Mouse (Mus musculus): ENCODE data around the gene Ttc4. TPM values are rescaled to one million over a fixed set of nuclear protein-coding genes. Genes with fewer than 3 reads are reported as not detected.

Gene Ttc4
- polyA plus RNA-seq, 1 experiment from 2014 or later: 121 TPM

GRCm38 (mm10) chr4:106700798-106701197 is 22.1 kb upstream of the Ttc4 start:
- Histone ChIP-seq H3K27me3 (ENCODE audit: control insufficient read depth, insufficient read depth, low read length) (no peaks in the 10 kb centered on the region), H3K4me1 (ENCODE audit: control insufficient read depth, insufficient read depth, low read length) (peaks cover 27% of the 10 kb centered on the region), H3K4me2 (ENCODE audit: low read length) (peak overlapping the region; percentile 29; the same call in 1 of the 2 replicates), H3K9me3 (ENCODE audit: control insufficient read depth, low read length) (no peaks in the 10 kb centered on the region), H3K36me3 (ENCODE audit: control insufficient read depth, insufficient read depth, low read length) (no peaks in the 10 kb centered on the region), H3K27ac (replicated peaks; ENCODE audit: low read depth, low read length) (peak overlapping the region; percentile 70), H3K9ac (replicated peaks; ENCODE audit: low read length) (no peak overlapping the region), H3K4me3 (replicated peaks; ENCODE audit: low read depth, low read length) (no peak overlapping the region)
- 36% methylated on average over 4 of the region's 4 CpGs for WGBS
- DNase-seq (peak; percentile 77), ATAC-seq (ENCODE audit: low FRiP score, low TSS enrichment) (no peak)

- 22% methylated on average over 9 of the region's 9 CpGs for WGBS
- H3K27me3 ChIP-seq (ENCODE audit: control insufficient read depth, insufficient read depth, low read length): no peaks in the 10 kb centered on the region
- no peak overlapping the region for H3K4me3 ChIP-seq (replicated peaks; ENCODE audit: low read depth, low read length)
- H3K4me1 ChIP-seq (ENCODE audit: control insufficient read depth, insufficient read depth, low read length): peaks cover 27% of the 10 kb centered on the region
- no peaks in the 10 kb centered on the region for H3K36me3 ChIP-seq (ENCODE audit: control insufficient read depth, insufficient read depth, low read length)
- no peak overlapping the region for H3K4me2 ChIP-seq (ENCODE audit: low read length)
- DNase-seq (peak; percentile 70), ATAC-seq (ENCODE audit: low FRiP score, low TSS enrichment) (no peak)
- H3K9ac ChIP-seq (replicated peaks; ENCODE audit: low read length): no peak overlapping the region
- H3K27ac ChIP-seq (replicated peaks; ENCODE audit: low read depth, low read length): peak overlapping the region; percentile 70
- H3K9me3 ChIP-seq (ENCODE audit: control insufficient read depth, low read length): no peaks in the 10 kb centered on the region
These were observed 21.2 kb upstream of the Ttc4 start for GRCm38 (mm10) chr4:106699989-106700388.

- WGBS: 85% methylated on average over 15 of the region's 15 CpGs
- Histone ChIP-seq H3K4me3 (replicated peaks; ENCODE audit: low read depth, low read length) (no peak overlapping the region), H3K4me1 (ENCODE audit: control insufficient read depth, insufficient read depth, low read length) (no peaks in the 10 kb centered on the region), H3K27me3 (ENCODE audit: control insufficient read depth, insufficient read depth, low read length) (no peaks in the 10 kb centered on the region), H3K9me3 (ENCODE audit: control insufficient read depth, low read length) (no peaks in the 10 kb centered on the region), H3K36me3 (ENCODE audit: control insufficient read depth, insufficient read depth, low read length) (no peaks in the 10 kb centered on the region), H3K9ac (replicated peaks; ENCODE audit: low read length) (no peak overlapping the region), H3K4me2 (ENCODE audit: low read length) (no peak overlapping the region), H3K27ac (replicated peaks; ENCODE audit: low read depth, low read length) (no peak overlapping the region)
- ATAC-seq (ENCODE audit: low FRiP score, low TSS enrichment) (no peak), DNase-seq (no peak)
These were observed 15.2 kb upstream of the Ttc4 start for GRCm38 (mm10) chr4:106693841-106694430.

GRCm38 (mm10) chr4:106688636-106689296 is 10.0 kb upstream of the Ttc4 start:
- 50% methylated on average over 3 of the region's 3 CpGs for WGBS
- H3K27ac ChIP-seq (replicated peaks; ENCODE audit: low read depth, low read length): no peak overlapping the region
- no peaks in the 10 kb centered on the region for H3K4me1 ChIP-seq (ENCODE audit: control insufficient read depth, insufficient read depth, low read length)
- no peak overlapping the region for H3K4me3 ChIP-seq (replicated peaks; ENCODE audit: low read depth, low read length)
- no peak for ATAC-seq (ENCODE audit: low FRiP score, low TSS enrichment)
- no peak overlapping the region for H3K4me2 ChIP-seq (ENCODE audit: low read length)
- no peaks in the 10 kb centered on the region for H3K9me3 ChIP-seq (ENCODE audit: control insufficient read depth, low read length)
- H3K27me3 ChIP-seq (ENCODE audit: control insufficient read depth, insufficient read depth, low read length): no peaks in the 10 kb centered on the region
- H3K36me3 ChIP-seq (ENCODE audit: control insufficient read depth, insufficient read depth, low read length): no peaks in the 10 kb centered on the region
- no peak overlapping the region for H3K9ac ChIP-seq (replicated peaks; ENCODE audit: low read length)
- no peak for DNase-seq

- H3K9me3 ChIP-seq (ENCODE audit: control insufficient read depth, low read length): no peaks in the 10 kb centered on the region
- peaks cover 5% of the 10 kb centered on the region for H3K4me1 ChIP-seq (ENCODE audit: control insufficient read depth, insufficient read depth, low read length)
- ATAC-seq (ENCODE audit: low FRiP score, low TSS enrichment) (no peak), DNase-seq (no peak)
- H3K4me3 ChIP-seq (replicated peaks; ENCODE audit: low read depth, low read length): no peak overlapping the region
- no peak overlapping the region for H3K4me2 ChIP-seq (ENCODE audit: low read length)
- no peaks in the 10 kb centered on the region for H3K27me3 ChIP-seq (ENCODE audit: control insufficient read depth, insufficient read depth, low read length)
- H3K27ac ChIP-seq (replicated peaks; ENCODE audit: low read depth, low read length): no peak overlapping the region
- H3K9ac ChIP-seq (replicated peaks; ENCODE audit: low read length): no peak overlapping the region
- 68% methylated on average over 2 of the region's 2 CpGs for WGBS
- peaks cover 10% of the 10 kb centered on the region for H3K36me3 ChIP-seq (ENCODE audit: control insufficient read depth, insufficient read depth, low read length)
These were observed 2.2 kb upstream of the Ttc4 start for GRCm38 (mm10) chr4:106680955-106681354.

- no peak for DNase-seq
- Histone ChIP-seq H3K36me3 (ENCODE audit: control insufficient read depth, insufficient read depth, low read length) (peaks cover 26% of the 10 kb centered on the region), H3K27me3 (ENCODE audit: control insufficient read depth, insufficient read depth, low read length) (no peaks in the 10 kb centered on the region), H3K4me2 (ENCODE audit: low read length) (peak overlapping the region; percentile 86), H3K27ac (replicated peaks; ENCODE audit: low read depth, low read length) (no peak overlapping the region), H3K9ac (replicated peaks; ENCODE audit: low read length) (no peak overlapping the region), H3K9me3 (ENCODE audit: control insufficient read depth, low read length) (no peaks in the 10 kb centered on the region), H3K4me1 (ENCODE audit: control insufficient read depth, insufficient read depth, low read length) (peaks cover 5% of the 10 kb centered on the region), H3K4me3 (replicated peaks; ENCODE audit: low read depth, low read length) (peak overlapping the region; percentile 77)
- WGBS: 36% methylated on average over 3 of the region's 3 CpGs
- peak; percentile 18; the same call in 1 of the 2 replicates for ATAC-seq (ENCODE audit: low FRiP score, low TSS enrichment)
These were observed 408 bp upstream of the Ttc4 start for GRCm38 (mm10) chr4:106679152-106679551.

- WGBS: 92% methylated on average over 5 of the region's 5 CpGs
- Histone ChIP-seq H3K4me3 (replicated peaks; ENCODE audit: low read depth, low read length) (no peak overlapping the region), H3K9ac (replicated peaks; ENCODE audit: low read length) (no peak overlapping the region), H3K27ac (replicated peaks; ENCODE audit: low read depth, low read length) (no peak overlapping the region), H3K36me3 (ENCODE audit: control insufficient read depth, insufficient read depth, low read length) (peaks cover 48% of the 10 kb centered on the region), H3K4me2 (ENCODE audit: low read length) (no peak overlapping the region), H3K4me1 (ENCODE audit: control insufficient read depth, insufficient read depth, low read length) (peaks cover 5% of the 10 kb centered on the region), H3K27me3 (ENCODE audit: control insufficient read depth, insufficient read depth, low read length) (no peaks in the 10 kb centered on the region), H3K9me3 (ENCODE audit: control insufficient read depth, low read length) (no peaks in the 10 kb centered on the region)
- ATAC-seq (ENCODE audit: low FRiP score, low TSS enrichment): no peak
- DNase-seq: no peak
These were observed 2.0 kb downstream of the Ttc4 start for GRCm38 (mm10) chr4:106676749-106677148.

- H3K9ac ChIP-seq (replicated peaks; ENCODE audit: low read length): no peak overlapping the region
- WGBS: 96% methylated on average over 2 of the region's 2 CpGs
- peaks cover 99% of the 10 kb centered on the region for H3K36me3 ChIP-seq (ENCODE audit: control insufficient read depth, insufficient read depth, low read length)
These were observed 12.2 kb downstream of the Ttc4 start for GRCm38 (mm10) chr4:106666546-106666945.

GRCm38 (mm10) chr4:106665673-106666072 is 13.1 kb downstream of the Ttc4 start:
- peaks cover 99% of the 10 kb centered on the region for H3K36me3 ChIP-seq (ENCODE audit: control insufficient read depth, insufficient read depth, low read length)
- 97% methylated on average over 10 of the region's 10 CpGs for WGBS

More at GRCm38 (mm10) chr4:106666546-106666945, 12.2 kb downstream of the Ttc4 start:
- no peak for DNase-seq
- no peak overlapping the region for H3K4me2 ChIP-seq (ENCODE audit: low read length)
- no peaks in the 10 kb centered on the region for H3K9me3 ChIP-seq (ENCODE audit: control insufficient read depth, low read length)
- no peaks in the 10 kb centered on the region for H3K27me3 ChIP-seq (ENCODE audit: control insufficient read depth, insufficient read depth, low read length)
- no peak for ATAC-seq (ENCODE audit: low FRiP score, low TSS enrichment)
- no peaks in the 10 kb centered on the region for H3K4me1 ChIP-seq (ENCODE audit: control insufficient read depth, insufficient read depth, low read length)
- H3K27ac ChIP-seq (replicated peaks; ENCODE audit: low read depth, low read length): no peak overlapping the region
- H3K4me3 ChIP-seq (replicated peaks; ENCODE audit: low read depth, low read length): no peak overlapping the region

More at GRCm38 (mm10) chr4:106665673-106666072, 13.1 kb downstream of the Ttc4 start:
- Histone ChIP-seq H3K4me2 (ENCODE audit: low read length) (no peak overlapping the region), H3K4me1 (ENCODE audit: control insufficient read depth, insufficient read depth, low read length) (no peaks in the 10 kb centered on the region), H3K9me3 (ENCODE audit: control insufficient read depth, low read length) (no peaks in the 10 kb centered on the region), H3K9ac (replicated peaks; ENCODE audit: low read length) (no peak overlapping the region), H3K27me3 (ENCODE audit: control insufficient read depth, insufficient read depth, low read length) (no peaks in the 10 kb centered on the region), H3K27ac (replicated peaks; ENCODE audit: low read depth, low read length) (no peak overlapping the region), H3K4me3 (replicated peaks; ENCODE audit: low read depth, low read length) (no peak overlapping the region)
- DNase-seq (no peak), ATAC-seq (ENCODE audit: low FRiP score, low TSS enrichment) (no peak)
